Mouse (Mus musculus): Measurements from ENCODE around the gene Cd3d. TPM values are rescaled to one million over a fixed set of nuclear protein-coding genes. Genes with fewer than 3 reads are reported as not detected.

Cd3d gene
- polyA plus RNA-seq, 1 experiment from 2014 or later, result not detected

GRCm38 (mm10) chr9:45022800-45023199, 41.2 kb downstream of the Cd3d start:
- 13% methylated on average over 3 of the region's 3 CpGs for WGBS
- Histone ChIP-seq H3K27me3 (no peaks in the 10 kb centered on the region), H3K4me3 (no peak overlapping the region), H3K36me3 (no peaks in the 10 kb centered on the region), H3K4me1 (replicated peaks) (no peaks in the 10 kb centered on the region), H3K9me3 (no peaks in the 10 kb centered on the region), H3K9ac (no peak overlapping the region), H3K27ac (replicated peaks) (no peak overlapping the region), H3K4me2 (no peak overlapping the region)
- no peak for ATAC-seq (ENCODE audit: low FRiP score, low read depth)

- Histone ChIP-seq H3K9me3 (no peaks in the 10 kb centered on the region), H3K4me2 (no peak overlapping the region), H3K9ac (no peak overlapping the region), H3K27ac (replicated peaks) (no peak overlapping the region), H3K4me3 (no peak overlapping the region), H3K36me3 (no peaks in the 10 kb centered on the region), H3K4me1 (replicated peaks) (no peaks in the 10 kb centered on the region), H3K27me3 (no peaks in the 10 kb centered on the region)
- WGBS, result 70% methylated on average over 3 of the region's 3 CpGs
- ATAC-seq (ENCODE audit: low FRiP score, low read depth), result no peak
Observed at GRCm38 (mm10) chr9:45023638-45024037, 42.1 kb downstream of the Cd3d start.

- WGBS, result 92% methylated on average over 2 of the region's 2 CpGs
- no peak for ATAC-seq (ENCODE audit: low FRiP score, low read depth)
- Histone ChIP-seq H3K4me2 (no peak overlapping the region), H3K27me3 (no peaks in the 10 kb centered on the region), H3K9me3 (no peaks in the 10 kb centered on the region), H3K27ac (replicated peaks) (no peak overlapping the region), H3K9ac (no peak overlapping the region), H3K36me3 (no peaks in the 10 kb centered on the region), H3K4me3 (no peak overlapping the region), H3K4me1 (replicated peaks) (no peaks in the 10 kb centered on the region)
Observed at GRCm38 (mm10) chr9:45024187-45024586, 42.6 kb downstream of the Cd3d start.

- ATAC-seq (ENCODE audit: low FRiP score, low read depth), result no peak
- H3K4me2 ChIP-seq, result no peak overlapping the region
- no peaks in the 10 kb centered on the region for H3K4me1 ChIP-seq (replicated peaks)
- H3K9me3 ChIP-seq, result no peaks in the 10 kb centered on the region
- no peak overlapping the region for H3K27ac ChIP-seq (replicated peaks)
- H3K27me3 ChIP-seq, result no peaks in the 10 kb centered on the region
- H3K4me3 ChIP-seq, result no peak overlapping the region
- H3K36me3 ChIP-seq, result no peaks in the 10 kb centered on the region
- WGBS, result 80% methylated on average over 8 of the region's 8 CpGs
- no peak overlapping the region for H3K9ac ChIP-seq
Observed at GRCm38 (mm10) chr9:45027376-45027775, 45.8 kb downstream of the Cd3d start.

- ATAC-seq (ENCODE audit: low FRiP score, low read depth), result no peak
- H3K4me3 ChIP-seq, result no peak overlapping the region
- 76% methylated on average over 6 of the region's 6 CpGs for WGBS
Observed at GRCm38 (mm10) chr9:45030341-45030740, 48.8 kb downstream of the Cd3d start.

GRCm38 (mm10) chr9:45032261-45032660, 50.7 kb downstream of the Cd3d start:
- Histone ChIP-seq H3K27me3 (no peaks in the 10 kb centered on the region), H3K27ac (replicated peaks) (no peak overlapping the region), H3K4me3 (no peak overlapping the region), H3K36me3 (no peaks in the 10 kb centered on the region), H3K4me1 (replicated peaks) (no peaks in the 10 kb centered on the region), H3K4me2 (no peak overlapping the region), H3K9ac (no peak overlapping the region), H3K9me3 (no peaks in the 10 kb centered on the region)
- ATAC-seq (ENCODE audit: low FRiP score, low read depth), result no peak
- 80% methylated on average over 2 of the region's 2 CpGs for WGBS

More at GRCm38 (mm10) chr9:45030341-45030740, 48.8 kb downstream of the Cd3d start:
- H3K9me3 ChIP-seq, result no peaks in the 10 kb centered on the region
- no peaks in the 10 kb centered on the region for H3K4me1 ChIP-seq (replicated peaks)
- H3K4me2 ChIP-seq, result no peak overlapping the region
- H3K27ac ChIP-seq (replicated peaks), result no peak overlapping the region
- H3K9ac ChIP-seq, result no peak overlapping the region
- H3K36me3 ChIP-seq, result no peaks in the 10 kb centered on the region
- no peaks in the 10 kb centered on the region for H3K27me3 ChIP-seq

- Histone ChIP-seq H3K4me2 (no peak overlapping the region), H3K4me1 (replicated peaks) (no peaks in the 10 kb centered on the region), H3K27ac (replicated peaks) (no peak overlapping the region), H3K4me3 (no peak overlapping the region), H3K36me3 (no peaks in the 10 kb centered on the region), H3K9ac (no peak overlapping the region), H3K27me3 (peaks cover 16% of the 10 kb centered on the region), H3K9me3 (no peaks in the 10 kb centered on the region)
- no peak for ATAC-seq (ENCODE audit: low FRiP score, low read depth)
- WGBS, result 76% methylated on average over 3 of the region's 3 CpGs
Observed at GRCm38 (mm10) chr9:45034526-45034925, 52.9 kb downstream of the Cd3d start.

Other genes starting within 250 kb of the Cd3d start
- 46.4 and 46.8 TPM in 2 replicates for gene Phldb1, start 246.6 kb upstream of the Cd3d start, polyA plus RNA-seq (2015; fragmentation: Nextera tagmentation; extraction: Ambion mirVana)
- 130 and 135 TPM in 2 replicates for gene Arcn1, start 213.9 kb upstream of the Cd3d start, polyA plus RNA-seq (2015; fragmentation: Nextera tagmentation; extraction: Ambion mirVana)
- 153 and 158 TPM in 2 replicates for gene Ift46, start 213.9 kb upstream of the Cd3d start, polyA plus RNA-seq (2015; fragmentation: Nextera tagmentation; extraction: Ambion mirVana)
- 20.2 and 22.7 TPM in 2 replicates for gene Tmem25, start 182.5 kb upstream of the Cd3d start, polyA plus RNA-seq (2015; fragmentation: Nextera tagmentation; extraction: Ambion mirVana)
- 0.26 and 0.42 TPM in 2 replicates for gene Ttc36, start 178.7 kb upstream of the Cd3d start, polyA plus RNA-seq (2015; fragmentation: Nextera tagmentation; extraction: Ambion mirVana)
- gene Kmt2a, start 100.5 kb upstream of the Cd3d start, polyA plus RNA-seq (2015; fragmentation: Nextera tagmentation; extraction: Ambion mirVana), result 23.2 and 25.9 TPM in 2 replicates
- 802 and 842 TPM in 2 replicates for gene Atp5l, start 61.0 kb upstream of the Cd3d start, polyA plus RNA-seq (2015; fragmentation: Nextera tagmentation; extraction: Ambion mirVana)
- 34.6 and 35.1 TPM in 2 replicates for gene Ube4a, start 16.2 kb upstream of the Cd3d start, polyA plus RNA-seq (2015; fragmentation: Nextera tagmentation; extraction: Ambion mirVana)
- gene Cd3g, start 1.4 kb upstream of the Cd3d start, polyA plus RNA-seq (2015; fragmentation: Nextera tagmentation; extraction: Ambion mirVana), result not detected in 2 replicates
- gene Cd3e, start 27.8 kb downstream of the Cd3d start, polyA plus RNA-seq (2015; fragmentation: Nextera tagmentation; extraction: Ambion mirVana), result 0.18 TPM in 1 of 2 replicates, not detected in the other
- 2.6 and 3.3 TPM in 2 replicates for gene Mpzl2, start 58.0 kb downstream of the Cd3d start, polyA plus RNA-seq (2015; fragmentation: Nextera tagmentation; extraction: Ambion mirVana)
- gene Mpzl3, start 73.4 kb downstream of the Cd3d start, polyA plus RNA-seq (2015; fragmentation: Nextera tagmentation; extraction: Ambion mirVana), result 1.3 TPM in 2 replicates
- gene Jaml, start 97.4 kb downstream of the Cd3d start, polyA plus RNA-seq (2015; fragmentation: Nextera tagmentation; extraction: Ambion mirVana), result 0.31 and 0.34 TPM in 2 replicates
- gene Scn2b, start 136.0 kb downstream of the Cd3d start, polyA plus RNA-seq (2015; fragmentation: Nextera tagmentation; extraction: Ambion mirVana), result 10.3 TPM in 2 replicates
- 0.31 and 0.55 TPM in 2 replicates for gene Scn4b, start 156.6 kb downstream of the Cd3d start, polyA plus RNA-seq (2015; fragmentation: Nextera tagmentation; extraction: Ambion mirVana)
- gene BC049352, start 200.2 kb downstream of the Cd3d start, polyA plus RNA-seq (2015; fragmentation: Nextera tagmentation; extraction: Ambion mirVana), result not detected in 2 replicates
- 0.14 TPM in 1 of 2 replicates, not detected in the other for gene Tmprss4, start 222.3 kb downstream of the Cd3d start, polyA plus RNA-seq (2015; fragmentation: Nextera tagmentation; extraction: Ambion mirVana)

Data from hindbrain, embryonic 15.5 days (tissue).